Mouse (Mus musculus) brain, embryonic 14.5 days (tissue): ENCODE results near the gene Dnah2.

ENCODE experiments used
- CTCF ChIP-seq: fragments of 200-500 bp; IDR thresholded peaks from 2 replicates; pipeline ENCODE4 v1.5.1; 2012; ENCODE audit warnings: inconsistent platforms, mild to moderate bottlenecking, moderate library complexity, borderline replicate concordance; ENCODE audit not compliant: insufficient read depth, insufficient read length; ENCODE audit errors: extremely low read depth
- POLR2A ChIP-seq: fragments of 200-500 bp; IDR thresholded peaks from 2 replicates; pipeline ENCODE4 v1.6.1; 2012; ENCODE audit warnings: mild to moderate bottlenecking, inconsistent platforms, borderline replicate concordance; ENCODE audit not compliant: poor library complexity, insufficient read depth, insufficient read length, severe bottlenecking; ENCODE audit errors: extremely low read depth

- no peak for TF ChIP-seq CTCF
- TF ChIP-seq POLR2A, result no peak
Measured at GRCm38 (mm10) chr11:69510796-69511496, 38.0 kb downstream of the Dnah2 start.
